Mouse (Mus musculus) liver, embryonic 15.5 days (tissue): ENCODE data around the gene Pitpnc1. TPM values are rescaled to one million over a fixed set of nuclear protein-coding genes. Genes with fewer than 3 reads are reported as not detected.
"Not testable (repeated sequence)": the region's sequence is repeated elsewhere in the genome, so short reads cannot be mapped to it uniquely, and the experiment has no call there.

ENCODE experiments used
- ATAC-seq: fragments of 200-750 bp; cut with Nextera tagmentation; 2 replicates; pipeline ENCODE4 v1.8.0; 2017; ENCODE audit warnings: moderate number of reproducible peaks, mild to moderate bottlenecking, moderate library complexity; ENCODE audit not compliant: insufficient read depth
- H3K27ac ChIP-seq: fragments of 300-500 bp; sonication (generic); replicated peaks from 2 replicates; pipeline ENCODE4 v1.5.1; 2015; ENCODE audit warnings: mild to moderate bottlenecking, inconsistent platforms
- H3K27me3 ChIP-seq: fragments of 300-500 bp; sonication (generic); 2 replicates; pipeline ENCODE4 v1.6.1; 2015; ENCODE audit warnings: mild to moderate bottlenecking, inconsistent platforms
- H3K36me3 ChIP-seq: fragments of 300-500 bp; sonication (generic); replicated peaks from 2 replicates; pipeline ENCODE4 v1.6.1; 2015; ENCODE audit warnings: moderate library complexity, mild to moderate bottlenecking, inconsistent platforms
- H3K4me1 ChIP-seq: fragments of 300-500 bp; sonication (generic); replicated peaks from 2 replicates; pipeline ENCODE4 v1.6.1; 2015; ENCODE audit warnings: inconsistent platforms
- H3K4me2 ChIP-seq: fragments of 300-500 bp; sonication (generic); 2 replicates; pipeline ENCODE4 v1.6.1; 2015; ENCODE audit warnings: moderate library complexity, mild to moderate bottlenecking, inconsistent platforms
- H3K4me3 ChIP-seq: fragments of 300-500 bp; sonication (generic); replicated peaks from 2 replicates; pipeline ENCODE4 v1.5.1; 2015; ENCODE audit warnings: mild to moderate bottlenecking, inconsistent platforms
- H3K9ac ChIP-seq: fragments of 300-500 bp; sonication (generic); 2 replicates; pipeline ENCODE4 v1.6.1; 2015; ENCODE audit warnings: moderate library complexity, mild to moderate bottlenecking, inconsistent platforms
- H3K9me3 ChIP-seq: fragments of 300-500 bp; sonication (generic); replicated peaks from 2 replicates; pipeline ENCODE4 v1.6.1; 2016; ENCODE audit warnings: inconsistent platforms
- WGBS: fragments of 180-500 bp; shearing (Covaris S2); methylation state at CpG from one replicate; pipeline ENCODE4 v1.1.7; 2015; ENCODE audit warnings: mixed read lengths; ENCODE audit not compliant: insufficient replicate concordance; 5-methylcytosine and 5-hydroxymethylcytosine counted together
- polyA plus RNA-seq: library from polyadenylated mRNA; unstranded; fragments of >200 nt; fragmentation: Nextera tagmentation; extraction: Ambion mirVana; gene quantifications from 2 replicates; pipeline ENCODE4 v1.2.1, GENCODE M21; 2015

Pitpnc1 gene
- polyA plus RNA-seq, result 7.0 and 7.3 TPM in 2 replicates

GRCm38 (mm10) chr11:107470521-107471041 is at the start of gene Pitpnc1:
Gene Pitpnc1, minus strand, starts transcription at chr11:107470699.
- Histone ChIP-seq H3K27me3 (no peaks in the 10 kb centered on the region), H3K27ac (peak within 1 kb of the TSS; percentile 96), H3K4me2 (peak within 1 kb of the TSS; percentile 96), H3K36me3 (no peaks in the 10 kb centered on the region), H3K4me1 (peaks cover 57% of the 10 kb centered on the region), H3K4me3 (peak within 1 kb of the TSS; percentile 89), H3K9me3 (no peaks in the 10 kb centered on the region), H3K9ac (peak within 1 kb of the TSS; percentile 89)
- peak; percentile 80 for ATAC-seq
- under 1% methylated on average over 37 of the region's 37 CpGs for WGBS

DNA sequence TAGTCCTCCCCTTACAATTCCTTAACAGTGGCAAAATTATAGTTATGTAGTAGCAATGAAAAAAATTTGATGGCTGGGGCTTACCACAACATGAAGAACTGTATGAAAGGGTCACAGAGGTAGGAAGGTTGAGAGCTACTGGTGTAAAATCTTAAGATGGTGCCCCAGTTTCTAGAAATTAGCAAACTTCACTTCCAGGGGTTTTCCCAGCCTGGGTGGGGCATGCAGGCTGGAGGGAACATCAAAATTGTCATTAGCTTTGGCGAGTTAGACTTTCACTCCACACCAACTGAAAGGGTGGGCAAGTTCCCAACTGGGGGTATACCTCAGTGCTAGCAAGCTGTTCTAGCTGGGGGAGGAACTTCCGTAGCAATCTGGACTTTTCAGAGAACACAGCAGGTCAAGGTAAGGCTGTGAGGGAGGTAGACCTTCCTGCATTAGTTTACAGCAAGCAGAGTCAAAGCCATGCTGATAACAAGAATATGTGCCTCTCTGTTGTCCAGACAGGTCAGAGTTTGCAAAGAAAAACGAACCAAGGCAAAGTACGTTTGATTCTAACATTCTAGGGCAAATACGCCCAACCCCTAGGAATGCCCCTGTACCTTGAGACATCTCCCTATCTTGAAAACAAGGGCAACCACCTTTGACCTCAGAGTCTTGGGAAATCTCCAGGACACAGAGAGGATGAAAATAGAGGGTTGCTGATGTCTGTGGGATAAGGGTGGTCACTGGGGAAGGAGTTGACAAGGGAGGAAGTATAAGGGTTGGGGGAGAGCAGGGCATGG is 48.3 kb upstream of the Pitpnc1 start:
- Histone ChIP-seq H3K9me3 (no peaks in the 10 kb centered on the region), H3K4me3 (no peak overlapping the region), H3K27me3 (no peaks in the 10 kb centered on the region), H3K36me3 (no peaks in the 10 kb centered on the region), H3K27ac (no peak overlapping the region), H3K4me1 (no peaks in the 10 kb centered on the region), H3K9ac (no peak overlapping the region), H3K4me2 (no peak overlapping the region)
- WGBS, result 52% methylated on average over 5 of the region's 5 CpGs
- ATAC-seq, result no peak

DNA sequence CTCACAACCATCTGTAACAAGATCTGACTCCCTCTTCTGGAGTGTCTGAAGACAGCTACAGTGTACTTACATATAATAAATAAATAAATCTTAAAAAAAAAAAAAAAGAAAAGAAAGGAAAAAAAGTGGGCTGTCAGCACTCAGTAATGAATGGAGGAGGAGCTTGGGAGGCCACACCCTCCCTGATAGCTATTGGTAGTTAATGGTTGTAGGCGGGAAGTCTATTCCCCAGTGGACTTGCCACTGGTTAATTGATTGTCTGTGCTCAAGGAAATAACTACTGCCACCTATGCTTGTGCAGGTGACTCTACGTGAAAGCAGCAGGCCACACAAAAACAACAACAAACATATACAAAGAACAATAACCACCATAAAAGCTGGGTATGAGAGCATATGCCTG is 45.9 kb upstream of the Pitpnc1 start:
- Histone ChIP-seq H3K4me2 (no peak overlapping the region), H3K4me3 (no peak overlapping the region), H3K4me1 (no peaks in the 10 kb centered on the region), H3K36me3 (no peaks in the 10 kb centered on the region), H3K27me3 (no peaks in the 10 kb centered on the region), H3K9me3 (no peaks in the 10 kb centered on the region), H3K9ac (no peak overlapping the region), H3K27ac (no peak overlapping the region)
- 66% methylated on average over 2 of the region's 2 CpGs for WGBS
- no peak for ATAC-seq

DNA sequence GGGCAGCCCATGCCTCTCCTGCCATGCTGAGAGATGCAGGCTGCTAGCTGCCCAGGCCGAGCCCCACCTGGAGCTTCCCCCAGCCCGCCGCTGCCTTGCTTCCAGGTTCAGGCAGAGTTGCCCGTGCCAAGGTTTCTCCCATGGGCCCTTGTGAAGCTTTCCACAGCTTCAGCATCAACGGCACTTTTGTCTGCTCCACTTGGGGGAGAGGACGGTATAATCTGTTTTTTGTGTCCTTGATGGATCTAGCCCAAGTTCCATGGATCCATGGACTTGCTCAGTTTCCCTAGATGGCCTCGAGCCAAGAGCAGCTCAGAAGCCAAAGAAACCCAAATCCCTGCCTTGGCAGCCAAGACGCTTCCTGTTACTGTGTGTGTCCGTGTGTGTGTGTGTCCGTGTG is 42.5 kb upstream of the Pitpnc1 start:
- ATAC-seq, result no peak
- no peaks in the 10 kb centered on the region for H3K36me3 ChIP-seq
- WGBS, result 71% methylated on average over 10 of the region's 10 CpGs
- no peak overlapping the region for H3K4me2 ChIP-seq
- H3K9ac ChIP-seq, result no peak overlapping the region
- peaks cover 15% of the 10 kb centered on the region for H3K4me1 ChIP-seq
- peaks cover 9% of the 10 kb centered on the region for H3K27me3 ChIP-seq
- no peaks in the 10 kb centered on the region for H3K9me3 ChIP-seq
- H3K27ac ChIP-seq, result no peak overlapping the region
- H3K4me3 ChIP-seq, result no peak overlapping the region

DNA sequence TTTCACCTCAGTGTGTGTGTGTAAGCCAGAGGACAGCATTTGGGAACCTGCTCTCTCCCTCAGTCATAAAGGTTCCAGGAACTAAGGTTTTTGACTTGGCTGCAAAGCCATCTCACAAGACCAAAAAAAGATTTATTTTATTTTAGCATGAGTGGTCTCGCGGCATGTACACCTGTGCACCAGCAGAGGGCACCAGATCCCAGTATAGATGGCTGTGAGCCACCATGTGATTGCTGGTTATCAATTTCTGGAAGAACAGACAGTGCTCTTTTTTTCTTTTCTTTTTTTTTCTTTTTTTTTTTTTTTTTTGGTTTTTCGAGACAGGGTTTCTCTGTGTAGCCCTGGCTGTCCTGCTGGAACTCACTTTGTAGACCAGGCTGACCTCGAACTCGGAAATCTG is 41.5 kb upstream of the Pitpnc1 start:
- H3K4me3 ChIP-seq, H3K27ac ChIP-seq, H3K27me3 ChIP-seq, H3K9ac ChIP-seq, H3K9me3 ChIP-seq, ATAC-seq, H3K36me3 ChIP-seq, H3K4me2 ChIP-seq: not testable (repeated sequence)
- peaks cover 15% of the 10 kb centered on the region for H3K4me1 ChIP-seq
- 32% methylated on average over 5 of the region's 5 CpGs for WGBS

DNA sequence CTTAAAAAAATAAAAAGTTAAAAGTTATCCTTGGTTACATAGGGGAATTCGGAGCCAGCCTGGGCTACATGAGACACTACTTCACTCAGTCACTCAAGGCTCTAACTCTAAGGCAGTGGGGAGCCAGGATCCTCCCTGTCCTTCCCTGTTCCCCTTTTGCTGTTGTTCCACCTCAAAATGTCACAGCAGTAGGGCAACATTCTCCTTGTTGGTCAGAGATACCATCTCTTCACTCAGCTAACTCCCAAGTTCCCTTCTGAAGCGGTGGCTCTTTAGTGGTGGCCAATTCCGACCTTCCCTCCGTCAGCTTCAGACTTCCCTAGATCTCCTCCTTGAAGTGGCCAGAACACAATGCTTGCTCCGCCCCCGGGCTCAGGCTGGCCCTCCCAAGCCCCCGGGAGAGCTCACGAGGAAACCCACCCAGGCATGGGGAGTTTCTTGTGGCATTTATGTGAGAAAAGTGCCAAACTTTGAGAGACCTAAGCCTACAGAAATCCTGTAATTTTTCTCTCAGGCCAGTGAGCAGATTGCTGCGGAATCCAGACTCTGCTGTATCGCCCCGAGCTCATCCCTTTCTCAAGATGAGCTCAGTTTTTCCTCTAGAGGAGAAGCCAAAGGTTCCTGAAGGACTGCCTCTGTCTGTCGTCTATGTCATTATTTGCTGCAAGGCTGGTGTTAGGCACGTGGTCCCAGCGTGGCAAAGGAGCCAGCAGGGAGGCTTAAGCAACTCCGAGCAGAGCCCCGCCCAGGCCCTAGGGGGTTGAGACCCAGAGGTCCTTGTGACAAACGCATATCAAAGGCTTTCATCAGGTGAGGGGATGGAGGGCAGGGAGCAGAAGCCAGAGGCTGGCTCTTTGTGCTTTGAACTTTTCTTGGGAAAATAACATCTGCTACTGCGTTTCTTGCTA is 40.1 kb upstream of the Pitpnc1 start:
- no peaks in the 10 kb centered on the region for H3K9me3 ChIP-seq
- H3K27me3 ChIP-seq, result peaks cover 9% of the 10 kb centered on the region
- H3K9ac ChIP-seq, result no peak overlapping the region
- no peak overlapping the region for H3K4me3 ChIP-seq
- peaks cover 15% of the 10 kb centered on the region for H3K4me1 ChIP-seq
- peak overlapping the region; percentile 35 for H3K4me2 ChIP-seq
- 4% methylated on average over 18 of the region's 18 CpGs for WGBS
- no peaks in the 10 kb centered on the region for H3K36me3 ChIP-seq
- no peak overlapping the region for H3K27ac ChIP-seq
- ATAC-seq, result peak; percentile 28; the same call in 1 of the 2 replicates

- Histone ChIP-seq H3K9ac (no peak overlapping the region), H3K4me3 (no peak overlapping the region), H3K27me3 (peaks cover 9% of the 10 kb centered on the region), H3K4me1 (peaks cover 15% of the 10 kb centered on the region), H3K9me3 (no peaks in the 10 kb centered on the region), H3K27ac (no peak overlapping the region), H3K36me3 (no peaks in the 10 kb centered on the region), H3K4me2 (peak overlapping the region; percentile 35; the same call in 1 of the 2 replicates)
- WGBS, result 25% methylated on average over 11 of the region's 11 CpGs
- ATAC-seq, result no peak
Measured at GRCm38 (mm10) chr11:107509631-107510338, 39.3 kb upstream of the Pitpnc1 start.

- Histone ChIP-seq H3K4me3 (no peak overlapping the region), H3K4me1 (peaks cover 14% of the 10 kb centered on the region), H3K27me3 (peaks cover 9% of the 10 kb centered on the region), H3K27ac (no peak overlapping the region), H3K9me3 (no peaks in the 10 kb centered on the region), H3K9ac (no peak overlapping the region), H3K4me2 (no peak overlapping the region), H3K36me3 (no peaks in the 10 kb centered on the region)
- no peak for ATAC-seq
- WGBS, result 25% methylated on average over 1 of the region's 1 CpGs
Measured at GRCm38 (mm10) chr11:107506260-107506659, 35.8 kb upstream of the Pitpnc1 start.

- H3K36me3 ChIP-seq, H3K27ac ChIP-seq, H3K4me2 ChIP-seq, H3K4me1 ChIP-seq, H3K4me3 ChIP-seq, H3K9me3 ChIP-seq, H3K9ac ChIP-seq, H3K27me3 ChIP-seq, ATAC-seq: not testable (repeated sequence)
- 77% methylated on average over 3 of the region's 4 CpGs for WGBS
Measured at GRCm38 (mm10) chr11:107504364-107504763, 33.9 kb upstream of the Pitpnc1 start.

- Histone ChIP-seq H3K36me3 (peaks cover 24% of the 10 kb centered on the region), H3K27ac (no peak overlapping the region), H3K9ac (no peak overlapping the region), H3K27me3 (no peaks in the 10 kb centered on the region), H3K4me1 (no peaks in the 10 kb centered on the region), H3K9me3 (no peaks in the 10 kb centered on the region), H3K4me2 (no peak overlapping the region), H3K4me3 (no peak overlapping the region)
- WGBS, result 66% methylated on average over 8 of the region's 8 CpGs
- no peak for ATAC-seq
Measured at GRCm38 (mm10) chr11:107502801-107503200, 32.3 kb upstream of the Pitpnc1 start.
